Mouse (Mus musculus): ENCODE data around the gene Anxa6.

DNA sequence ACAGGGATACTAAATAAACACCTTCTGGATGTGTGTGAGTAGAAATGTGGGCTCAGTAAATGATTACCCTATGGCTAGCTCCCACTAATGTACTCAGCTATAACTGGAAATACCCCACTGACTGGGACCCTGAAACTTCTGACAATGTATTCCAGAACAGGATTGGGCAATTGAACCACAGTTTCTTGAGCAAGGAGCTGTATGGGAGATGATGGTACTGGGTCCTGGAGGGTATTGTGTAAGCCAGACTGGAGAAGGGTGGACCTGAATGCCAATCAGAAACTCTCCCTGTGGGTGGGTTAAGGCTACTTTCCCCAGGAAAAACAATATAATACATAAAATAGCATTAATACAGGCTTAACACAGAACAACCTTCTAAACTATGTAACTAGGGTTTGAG is 43.3 kb downstream of the Anxa6 start:
- TF ChIP-seq EP300 (IDR thresholded peaks at IDR 0.05; ENCODE audit: low read depth in 1 of 2, low read length in 2 of 2), result no peak
- TF ChIP-seq SIN3A (IDR thresholded peaks at IDR 0.05; ENCODE audit: low read length), result no peak
- no peak for TF ChIP-seq RAD21 (IDR thresholded peaks at IDR 0.05; ENCODE audit: low read depth, low read length)
- no peak for TF ChIP-seq ELF1 (IDR thresholded peaks at IDR 0.05; ENCODE audit: low read depth, low read length)
- no peak for TF ChIP-seq UBTF (IDR thresholded peaks at IDR 0.05; ENCODE audit: borderline replicate concordance, insufficient read depth, low read depth, low read length)
- TF ChIP-seq HCFC1 (IDR thresholded peaks at IDR 0.05; ENCODE audit: low read depth, low read length), result no peak
- TF ChIP-seq CTCF (IDR thresholded peaks at IDR 0.05 in 2 of 3, conservative IDR thresholded peaks at IDR 0.05 in 1 of 3; ENCODE audit: control insufficient read depth in 1 of 3, insufficient read depth in 1 of 3, low read depth in 2 of 3, low read length in 3 of 3, poor library complexity in 1 of 3, severe bottlenecking in 1 of 3), result no peak
- TF ChIP-seq ZKSCAN1 (IDR thresholded peaks at IDR 0.05; ENCODE audit: low read depth, low read length), result no peak
- no peak for TF ChIP-seq MAZ (IDR thresholded peaks at IDR 0.05; ENCODE audit: low read depth, low read length)
- TF ChIP-seq CHD2 (IDR thresholded peaks at IDR 0.05; ENCODE audit: low read length), result no peak
- no peak for TF ChIP-seq BHLHE40 (IDR thresholded peaks at IDR 0.05; ENCODE audit: borderline replicate concordance, low read depth, low read length)
- TF ChIP-seq POLR2A (IDR thresholded peaks at IDR 0.05; ENCODE audit: control insufficient read depth in 1 of 2, insufficient read depth in 1 of 2, low read depth in 1 of 2, low read length in 2 of 2, poor library complexity in 1 of 2), result no peak
- no peak for TF ChIP-seq MAFK (IDR thresholded peaks at IDR 0.05; ENCODE audit: borderline replicate concordance, low read depth, low read length)
